ENCODE assay signal across 22 mouse cellular contexts in the genomic region with DNA sequence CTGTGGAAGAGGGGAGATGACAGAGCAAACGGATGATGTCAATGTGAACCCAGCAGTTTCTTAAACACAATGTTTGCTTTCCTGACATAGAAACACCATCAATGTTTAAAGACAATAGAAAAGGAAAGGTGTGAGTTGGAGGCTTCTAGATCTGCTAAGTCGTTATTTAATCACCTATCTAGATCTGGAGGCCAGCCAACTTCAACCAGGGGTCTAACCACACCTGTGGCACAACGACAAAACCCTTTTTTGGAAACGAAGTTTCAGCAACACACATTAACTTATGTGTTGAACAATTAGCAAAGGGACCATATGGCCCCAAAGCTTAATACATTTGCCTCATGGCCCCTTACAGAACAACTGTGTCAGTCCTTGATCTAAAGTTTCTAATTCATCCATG. TPM values are rescaled to one million over a fixed set of nuclear protein-coding genes. Genes with fewer than 3 reads are reported as not detected.
DNase-seq lines count a peak whose midpoint lies in the region; ATAC-seq and TF ChIP-seq lines count a peak whose summit lies in the region.
"Had no signal": no experiment of that assay in that cellular context is flagged by ENCODE, and none has a peak within 500 bp of the region (broad histone marks: within the 10 kb centered on the region; RNA-seq: fewer than 3 reads in every experiment).

No protein-coding gene starts in this region.

- intact Hi-C loops in heart, postnatal 10 days (cut with DNase I), result no loop called here

- H3K4me3 ChIP-seq in spleen, adult 2 months (ENCODE audit: extremely low read depth, insufficient read depth, insufficient read length), result no peak overlapping the region
- no peak overlapping the region for H3K4me3 ChIP-seq in hindbrain, embryonic 13.5 days
- H3K4me3 ChIP-seq: embryonic facial prominence, embryonic 12.5 days; forebrain, embryonic 12.5 days; heart, embryonic 10.5 days; hindbrain, embryonic 12.5 days had no signal

- DNase-seq in heart, adult 11 months, result peak; percentile 70
- DNase-seq in heart, postnatal 10 days, result no peak
- DNase-seq in spleen, adult 2 months (ENCODE audit: low read depth in 1 of 2, low spot score in 2 of 2), result no peak
- no peak for DNase-seq in spleen, postnatal 4 days (ENCODE audit: low spot score in 2 of 2)
- DNase-seq in induced T-regulatory cell, adult 2 months (ENCODE audit: low read depth), result peak; percentile 45
- no peak for DNase-seq in urinary bladder, adult 2 months (ENCODE audit: low spot score)
- no peak for DNase-seq in kidney, postnatal 36 days
- DNase-seq: adrenal gland, postnatal 14 days; cerebellum, adult 11-12 months; cerebellum, adult 9-10 months; cerebellum, postnatal 25 days; gastrocnemius, postnatal 14 days; heart, postnatal 36 days had no signal

- WGBS in spleen, adult 2 months, result 33% methylated on average over 4 of the region's 4 CpGs
- WGBS in hindbrain, embryonic 13.5 days, result 87% methylated on average over 4 of the region's 4 CpGs

- H3K9ac ChIP-seq in hindbrain, embryonic 13.5 days, result no peak overlapping the region
- H3K9ac ChIP-seq: embryonic facial prominence, embryonic 12.5 days; forebrain, embryonic 12.5 days; hindbrain, embryonic 12.5 days had no signal

- H3K4me1 ChIP-seq in spleen, adult 2 months (ENCODE audit: control insufficient read depth, insufficient read depth, insufficient read length), result peaks cover 49% of the 10 kb centered on the region
- no peaks in the 10 kb centered on the region for H3K4me1 ChIP-seq in hindbrain, embryonic 13.5 days (replicated peaks)
- H3K4me1 ChIP-seq: embryonic facial prominence, embryonic 12.5 days; forebrain, embryonic 12.5 days; heart, embryonic 10.5 days; hindbrain, embryonic 12.5 days had no signal

- H3K9me3 ChIP-seq in hindbrain, embryonic 13.5 days, result no peaks in the 10 kb centered on the region
- H3K9me3 ChIP-seq: embryonic facial prominence, embryonic 12.5 days; forebrain, embryonic 12.5 days; G1E; heart, embryonic 10.5 days; hindbrain, embryonic 12.5 days had no signal

- peaks cover 1% of the 10 kb centered on the region; the same call in 1 of the 2 replicates for H3K36me3 ChIP-seq in spleen, adult 2 months (ENCODE audit: control insufficient read depth, insufficient read depth, low read length)
- H3K36me3 ChIP-seq in hindbrain, embryonic 13.5 days, result no peaks in the 10 kb centered on the region
- H3K36me3 ChIP-seq: embryonic facial prominence, embryonic 12.5 days; forebrain, embryonic 12.5 days; G1E; hindbrain, embryonic 12.5 days had no signal

- no peak for TF ChIP-seq CTCF in spleen, adult 2 months (IDR thresholded peaks at IDR 0.05; ENCODE audit: extremely low read depth, insufficient read depth, insufficient read length, insufficient replicate concordance)

- no peaks in the 10 kb centered on the region for H3K27me3 ChIP-seq in spleen, adult 2 months (ENCODE audit: control insufficient read depth, insufficient read depth, low read length)
- no peaks in the 10 kb centered on the region for H3K27me3 ChIP-seq in hindbrain, embryonic 13.5 days
- H3K27me3 ChIP-seq: embryonic facial prominence, embryonic 12.5 days; forebrain, embryonic 12.5 days; hindbrain, embryonic 12.5 days had no signal

- no peak for ATAC-seq in hindbrain, embryonic 13.5 days (ENCODE audit: low FRiP score)
- ATAC-seq: forebrain, embryonic 16.5 days; hindbrain, postnatal 0 days; intestine, embryonic 16.5 days had no signal

- 0 out of 2 replicates have a peak overlapping the region, but pooled peaks have one; percentile 12 for H3K27ac ChIP-seq in spleen, adult 2 months (ENCODE audit: insufficient read depth, low read length)
- no peak overlapping the region for H3K27ac ChIP-seq in hindbrain, embryonic 13.5 days
- H3K27ac ChIP-seq: embryonic facial prominence, embryonic 12.5 days; forebrain, embryonic 12.5 days; heart, embryonic 10.5 days; hindbrain, embryonic 12.5 days; hindbrain, postnatal 0 days had no signal

- H3K4me2 ChIP-seq in hindbrain, embryonic 13.5 days, result no peak overlapping the region
- H3K4me2 ChIP-seq: embryonic facial prominence, embryonic 12.5 days; forebrain, embryonic 12.5 days; hindbrain, embryonic 12.5 days had no signal

- no peak for TF ChIP-seq POLR2A in spleen, adult 2 months (IDR thresholded peaks at IDR 0.05; ENCODE audit: low read depth, low read length)

RNA-seq across cellular contexts. Expression of gene Klhl6, which starts 6.0 kb away (rescaled TPM):
- 10 to 100 TPM in 1 of 2 experiments, 1 to 10 TPM in 1; 8.8 to 12.0 TPM for total RNA-seq in heart, postnatal 10 days (2021)
- 28.4 and 33.7 TPM in 2 replicates for polyA plus RNA-seq in spleen, adult 2 months (2012; rRNA removed)
- 3.4 and 3.5 TPM in 2 replicates for polyA plus RNA-seq in urinary bladder, adult 2 months (2012; rRNA removed)
- 6.1 and 6.9 TPM in 2 replicates for polyA plus RNA-seq in hindbrain, embryonic 13.5 days (2015; fragmentation: Nextera tagmentation; extraction: Ambion mirVana)

Comparison
In these comparisons a context has a peak if more than half of its experiments do, and no peak if none do; other contexts are left out.
1. DNase-seq: peak in heart, adult 11 months (single experiment) and induced T-regulatory cell, adult 2 months (single experiment); none in heart, postnatal 10 days (0 of 2), spleen, adult 2 months (0 of 2), spleen, postnatal 4 days (0 of 2), urinary bladder, adult 2 months (single experiment) and kidney, postnatal 36 days (0 of 2).